Mouse (Mus musculus): ENCODE data around the gene Grik5. TPM values are rescaled to one million over a fixed set of nuclear protein-coding genes. Genes with fewer than 3 reads are reported as not detected.

Gene Grik5
- polyA plus RNA-seq, 1 experiment from 2014 or later: 9.7 TPM

DNA sequence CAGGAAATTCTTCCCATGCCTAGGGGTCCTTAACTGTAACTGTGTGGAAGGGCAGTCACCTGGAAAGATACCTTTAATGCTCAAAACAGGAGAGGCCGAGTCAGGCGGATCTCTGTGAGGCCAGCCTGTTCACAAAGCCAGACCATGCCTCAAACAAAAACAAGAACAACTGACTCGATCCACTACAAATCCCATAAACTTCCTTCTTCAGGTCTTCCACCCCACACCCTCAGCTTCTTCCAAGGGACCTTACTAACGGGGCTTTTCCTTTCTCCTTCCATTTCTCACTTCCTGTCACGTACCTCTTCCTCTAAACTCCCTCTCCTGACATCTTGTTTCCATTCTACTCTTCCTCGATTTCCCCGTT, 4.1 kb upstream of the Grik5 start:
- no peak for DNase-seq (ENCODE audit: low spot score)
- Histone ChIP-seq H3K4me3 (ENCODE audit: low read depth, low read length) (peak overlapping the region; percentile 86), H3K27ac (replicated peaks; ENCODE audit: low read depth, low read length) (peak overlapping the region; percentile 81), H3K4me2 (ENCODE audit: low read depth, severe bottlenecking) (peak overlapping the region; percentile 62), H3K9me3 (ENCODE audit: control insufficient read depth, low read length) (no peaks in the 10 kb centered on the region; the same call in 1 of the 2 replicates), H3K9ac (ENCODE audit: low read length) (peak overlapping the region; percentile 44), H3K4me1 (ENCODE audit: control insufficient read depth, insufficient read depth, low read length) (peaks cover 7% of the 10 kb centered on the region), H3K36me3 (ENCODE audit: control insufficient read depth, insufficient read depth, low read length) (peaks cover 18% of the 10 kb centered on the region), H3K27me3 (ENCODE audit: control insufficient read depth, insufficient read depth, low read length) (no peaks in the 10 kb centered on the region)
- ATAC-seq (ENCODE audit: insufficient number of reproducible peaks, low FRiP score, low TSS enrichment, low read depth): no peak
- WGBS: 23% methylated on average over 7 of the region's 7 CpGs

DNA sequence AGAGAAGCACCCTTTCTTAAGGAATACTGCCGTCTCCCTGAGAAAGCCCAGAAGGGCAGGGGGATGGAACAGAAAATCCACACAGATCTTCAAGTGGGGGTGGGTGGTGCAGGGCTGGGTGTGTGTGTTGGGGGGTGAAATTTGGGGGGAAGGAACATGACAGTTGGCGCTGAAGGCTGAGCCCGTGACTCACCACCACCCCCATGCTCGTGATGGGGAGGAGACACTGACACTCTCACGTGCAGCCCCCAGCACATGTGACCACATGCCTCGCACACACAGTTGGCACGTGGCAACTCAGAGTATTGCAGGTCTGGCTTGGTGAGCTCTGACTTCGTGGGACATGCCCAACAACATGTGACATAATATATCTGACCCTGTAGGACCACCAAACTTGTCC, 1.8 kb upstream of the Grik5 start:
- Histone ChIP-seq H3K4me3 (ENCODE audit: low read depth, low read length) (no peak overlapping the region), H3K4me1 (ENCODE audit: control insufficient read depth, insufficient read depth, low read length) (peaks cover 19% of the 10 kb centered on the region)

DNA sequence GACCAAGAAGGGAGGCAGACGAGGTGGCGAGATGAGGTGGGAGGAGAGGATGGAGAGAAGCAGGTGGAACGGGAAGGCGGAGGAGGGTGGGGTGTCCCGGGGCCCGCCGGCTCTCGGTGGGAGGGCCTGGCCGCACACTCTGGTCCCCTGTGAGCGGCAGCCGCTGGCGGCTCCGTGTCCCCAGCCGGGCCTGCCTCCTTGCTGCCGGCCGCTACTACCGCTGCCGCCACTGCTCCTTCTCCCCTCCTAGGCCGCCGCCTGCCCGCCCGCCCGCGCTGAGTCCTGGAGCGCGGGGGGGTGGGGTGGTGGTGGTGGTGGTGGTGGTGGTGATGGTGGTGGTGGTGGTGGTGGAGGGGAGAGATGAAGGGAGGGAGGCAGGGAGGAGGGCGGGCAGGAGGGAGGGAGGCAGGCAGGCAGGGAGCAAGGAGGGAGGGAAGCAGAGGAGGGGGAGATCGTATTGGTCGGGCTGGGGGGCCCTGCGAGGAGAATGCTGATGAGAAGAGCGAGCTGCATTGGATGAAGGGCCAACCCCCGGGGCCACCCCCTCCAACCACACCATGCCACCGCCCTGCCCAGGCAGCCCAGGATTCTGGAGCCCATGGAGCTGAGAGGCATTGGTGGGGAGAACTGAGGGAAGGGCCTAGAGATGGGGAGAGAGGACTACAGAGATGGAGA, 707 bp upstream of the Grik5 start:
- Histone ChIP-seq H3K36me3 (ENCODE audit: control insufficient read depth, insufficient read depth, low read length) (peaks cover 5% of the 10 kb centered on the region; the same call in 1 of the 2 replicates), H3K9me3 (ENCODE audit: control insufficient read depth, low read length) (no peaks in the 10 kb centered on the region; the same call in 1 of the 2 replicates), H3K4me3 (ENCODE audit: low read depth, low read length) (peak overlapping the region; percentile 65), H3K27ac (replicated peaks; ENCODE audit: low read depth, low read length) (peak overlapping the region; percentile 87), H3K27me3 (ENCODE audit: control insufficient read depth, insufficient read depth, low read length) (no peaks in the 10 kb centered on the region), H3K9ac (ENCODE audit: low read length) (peak overlapping the region; percentile 82), H3K4me2 (ENCODE audit: low read depth, severe bottlenecking) (peak overlapping the region; percentile 89), H3K4me1 (ENCODE audit: control insufficient read depth, insufficient read depth, low read length) (peaks cover 12% of the 10 kb centered on the region)
- 0% methylated on average over 11 of the region's 33 CpGs for WGBS
- ATAC-seq (ENCODE audit: insufficient number of reproducible peaks, low FRiP score, low TSS enrichment, low read depth) (no peak), DNase-seq (ENCODE audit: low spot score) (peak; percentile 65)

More for the DNA sequence above, 1.8 kb upstream of the Grik5 start:
- WGBS: 83% methylated on average over 8 of the region's 8 CpGs
- H3K36me3 ChIP-seq (ENCODE audit: control insufficient read depth, insufficient read depth, low read length): no peaks in the 10 kb centered on the region
- H3K4me2 ChIP-seq (ENCODE audit: low read depth, severe bottlenecking): no peak overlapping the region; the same call in 1 of the 2 replicates
- no peak overlapping the region for H3K27ac ChIP-seq (replicated peaks; ENCODE audit: low read depth, low read length)
- ATAC-seq (ENCODE audit: insufficient number of reproducible peaks, low FRiP score, low TSS enrichment, low read depth) (no peak), DNase-seq (ENCODE audit: low spot score) (no peak)
- no peaks in the 10 kb centered on the region for H3K27me3 ChIP-seq (ENCODE audit: control insufficient read depth, insufficient read depth, low read length)
- no peaks in the 10 kb centered on the region; the same call in 1 of the 2 replicates for H3K9me3 ChIP-seq (ENCODE audit: control insufficient read depth, low read length)
- no peak overlapping the region for H3K9ac ChIP-seq (ENCODE audit: low read length)

DNA sequence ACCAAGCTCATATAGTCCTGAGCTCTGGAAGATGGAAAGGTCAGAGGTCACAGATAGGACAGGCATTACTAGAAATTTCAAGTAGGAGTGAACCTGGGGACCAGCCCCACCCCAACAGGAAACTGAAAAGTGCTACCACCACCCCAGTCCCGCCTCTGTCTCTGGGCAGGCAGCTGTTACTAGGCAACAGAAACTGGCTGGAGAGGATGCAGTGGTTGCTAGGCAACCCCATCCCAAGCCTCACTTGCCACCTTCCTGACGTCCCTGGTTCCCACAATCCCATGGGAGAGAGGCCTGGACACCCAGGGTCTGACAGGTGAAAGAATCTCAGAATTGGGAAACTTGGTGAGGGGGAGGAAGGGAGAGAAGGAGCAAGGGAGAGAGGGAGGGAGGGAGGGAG, 3.4 kb downstream of the Grik5 start:
- no peak overlapping the region for H3K9ac ChIP-seq (ENCODE audit: low read length)
- no peak overlapping the region for H3K27ac ChIP-seq (replicated peaks; ENCODE audit: low read depth, low read length)
- H3K36me3 ChIP-seq (ENCODE audit: control insufficient read depth, insufficient read depth, low read length): peaks cover 12% of the 10 kb centered on the region; the same call in 1 of the 2 replicates
- peaks cover 12% of the 10 kb centered on the region for H3K4me1 ChIP-seq (ENCODE audit: control insufficient read depth, insufficient read depth, low read length)
- no peak overlapping the region for H3K4me2 ChIP-seq (ENCODE audit: low read depth, severe bottlenecking)
- no peak for ATAC-seq (ENCODE audit: insufficient number of reproducible peaks, low FRiP score, low TSS enrichment, low read depth)
- DNase-seq (ENCODE audit: low spot score): peak; percentile 47
- H3K27me3 ChIP-seq (ENCODE audit: control insufficient read depth, insufficient read depth, low read length): no peaks in the 10 kb centered on the region
- 20% methylated on average over 2 of the region's 2 CpGs for WGBS
- no peak overlapping the region for H3K4me3 ChIP-seq (ENCODE audit: low read depth, low read length)
- H3K9me3 ChIP-seq (ENCODE audit: control insufficient read depth, low read length): no peaks in the 10 kb centered on the region

DNA sequence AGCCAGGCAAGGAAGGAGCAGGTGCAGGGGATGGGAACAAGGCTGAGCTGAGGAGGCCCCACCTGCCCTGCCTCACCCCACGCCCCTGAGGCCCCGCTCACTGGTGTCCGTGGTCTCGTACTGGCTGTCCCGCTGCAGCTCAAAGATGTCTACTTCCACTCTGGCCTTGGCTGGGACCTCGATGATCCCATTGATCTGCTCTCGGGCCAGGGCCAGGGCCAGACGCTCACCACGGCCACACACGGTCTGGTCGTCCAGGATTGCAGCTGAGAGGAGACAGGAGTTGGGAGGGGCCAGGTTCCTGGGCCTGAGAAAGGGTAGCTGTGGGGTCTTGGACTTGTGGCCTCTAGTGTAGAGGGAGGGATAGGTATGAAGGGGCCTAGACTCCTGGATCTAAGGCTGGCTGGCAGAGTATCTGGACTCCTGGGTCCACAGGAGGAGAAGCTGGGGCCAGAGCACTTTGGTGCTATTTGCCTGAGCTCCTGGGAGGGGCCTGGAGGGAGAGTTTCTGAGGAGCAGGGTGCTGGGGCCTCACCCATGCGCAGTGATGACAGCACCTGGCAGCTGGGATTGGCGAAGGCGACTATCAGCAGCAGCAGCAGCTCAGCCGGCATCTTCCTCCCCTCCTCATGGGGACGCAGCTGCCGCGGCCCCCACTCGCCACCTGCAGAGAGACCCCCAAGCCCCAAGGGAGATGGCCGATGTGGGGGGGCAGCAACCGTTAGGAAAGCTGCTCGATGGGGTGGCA, 4.1 kb downstream of the Grik5 start:
- no peak overlapping the region for H3K27ac ChIP-seq (replicated peaks; ENCODE audit: low read depth, low read length)
- H3K27me3 ChIP-seq (ENCODE audit: control insufficient read depth, insufficient read depth, low read length): no peaks in the 10 kb centered on the region
- H3K9ac ChIP-seq (ENCODE audit: low read length): no peak overlapping the region
- ATAC-seq (ENCODE audit: insufficient number of reproducible peaks, low FRiP score, low TSS enrichment, low read depth) (no peak), DNase-seq (ENCODE audit: low spot score) (no peak)
- H3K4me2 ChIP-seq (ENCODE audit: low read depth, severe bottlenecking): no peak overlapping the region
- no peak overlapping the region for H3K4me3 ChIP-seq (ENCODE audit: low read depth, low read length)
- WGBS: 84% methylated on average over 22 of the region's 22 CpGs
- H3K4me1 ChIP-seq (ENCODE audit: control insufficient read depth, insufficient read depth, low read length): peaks cover 12% of the 10 kb centered on the region
- peaks cover 12% of the 10 kb centered on the region; the same call in 1 of the 2 replicates for H3K36me3 ChIP-seq (ENCODE audit: control insufficient read depth, insufficient read depth, low read length)
- H3K9me3 ChIP-seq (ENCODE audit: control insufficient read depth, low read length): no peaks in the 10 kb centered on the region

DNA sequence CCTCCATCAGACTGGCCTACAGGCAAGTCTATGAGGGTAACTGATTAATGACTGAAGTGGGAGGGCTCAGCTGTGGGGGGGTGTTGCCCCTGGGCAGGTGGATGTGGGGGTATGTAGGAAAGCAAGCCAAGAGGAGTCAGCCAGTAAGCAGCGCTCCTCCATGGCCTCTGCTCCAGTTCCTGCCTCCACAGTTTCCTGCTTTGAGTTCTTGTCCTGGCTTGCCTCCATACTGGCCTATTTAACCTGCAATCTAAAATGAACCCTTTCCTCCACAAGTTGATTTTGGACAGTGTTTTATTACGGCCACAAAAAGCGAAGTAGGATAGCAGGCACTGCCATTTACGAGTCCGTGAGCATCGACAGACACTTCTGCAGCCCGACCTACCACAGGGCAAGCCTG, 4.8 kb downstream of the Grik5 start:
- no peak for DNase-seq (ENCODE audit: low spot score)
- Histone ChIP-seq H3K36me3 (ENCODE audit: control insufficient read depth, insufficient read depth, low read length) (peaks cover 18% of the 10 kb centered on the region; the same call in 1 of the 2 replicates), H3K27ac (replicated peaks; ENCODE audit: low read depth, low read length) (no peak overlapping the region), H3K27me3 (ENCODE audit: control insufficient read depth, insufficient read depth, low read length) (no peaks in the 10 kb centered on the region), H3K4me3 (ENCODE audit: low read depth, low read length) (no peak overlapping the region), H3K9ac (ENCODE audit: low read length) (no peak overlapping the region), H3K9me3 (ENCODE audit: control insufficient read depth, low read length) (no peaks in the 10 kb centered on the region), H3K4me1 (ENCODE audit: control insufficient read depth, insufficient read depth, low read length) (peaks cover 12% of the 10 kb centered on the region), H3K4me2 (ENCODE audit: low read depth, severe bottlenecking) (no peak overlapping the region)
- WGBS: 86% methylated on average over 7 of the region's 7 CpGs
- no peak for ATAC-seq (ENCODE audit: insufficient number of reproducible peaks, low FRiP score, low TSS enrichment, low read depth)

DNA sequence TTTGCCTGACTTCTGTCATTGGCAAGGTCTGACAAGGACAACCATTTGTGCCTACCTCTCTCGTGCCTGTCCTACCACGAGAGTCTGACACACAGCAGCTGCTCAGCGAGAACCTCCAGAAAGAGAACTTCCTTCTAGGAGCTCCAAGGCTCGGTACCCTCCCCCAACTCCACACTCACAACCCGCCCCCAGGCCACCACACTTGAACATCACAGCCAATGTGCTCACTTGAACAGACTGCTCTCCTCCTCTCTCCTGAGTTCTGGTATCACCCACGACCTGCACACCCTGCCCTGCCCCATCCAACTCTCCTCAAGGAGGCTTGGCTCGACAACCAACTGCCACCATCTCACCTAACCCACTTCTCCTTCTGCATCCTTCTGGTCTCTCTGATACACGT, 8.2 kb downstream of the Grik5 start:
- Histone ChIP-seq H3K9ac (ENCODE audit: low read length) (no peak overlapping the region), H3K9me3 (ENCODE audit: control insufficient read depth, low read length) (no peaks in the 10 kb centered on the region), H3K4me2 (ENCODE audit: low read depth, severe bottlenecking) (no peak overlapping the region), H3K4me1 (ENCODE audit: control insufficient read depth, insufficient read depth, low read length) (no peaks in the 10 kb centered on the region), H3K27me3 (ENCODE audit: control insufficient read depth, insufficient read depth, low read length) (no peaks in the 10 kb centered on the region), H3K4me3 (ENCODE audit: low read depth, low read length) (no peak overlapping the region), H3K27ac (replicated peaks; ENCODE audit: low read depth, low read length) (no peak overlapping the region), H3K36me3 (ENCODE audit: control insufficient read depth, insufficient read depth, low read length) (peaks cover 22% of the 10 kb centered on the region)
- DNase-seq (ENCODE audit: low spot score) (no peak), ATAC-seq (ENCODE audit: insufficient number of reproducible peaks, low FRiP score, low TSS enrichment, low read depth) (no peak)
- 86% methylated on average over 8 of the region's 8 CpGs for WGBS

DNA sequence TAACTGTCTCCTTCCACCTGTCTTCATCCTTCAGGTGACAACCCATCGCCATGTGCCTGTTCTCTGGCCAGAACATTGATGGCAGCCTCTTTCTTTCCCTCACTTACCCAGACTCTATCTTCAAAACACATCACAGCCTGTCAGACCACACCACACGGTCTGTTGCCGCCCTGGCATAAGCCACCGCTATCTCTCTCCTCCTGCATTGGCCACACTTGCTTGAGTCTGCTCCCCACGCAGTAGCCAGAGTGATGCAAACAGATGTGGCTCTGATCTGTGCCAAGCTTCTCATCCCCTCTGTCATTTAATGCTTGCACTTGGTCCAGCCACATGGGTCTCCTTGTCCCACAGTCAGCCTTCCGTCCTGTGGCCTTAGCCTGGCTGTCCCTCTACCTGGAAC, 8.8 kb downstream of the Grik5 start:
- WGBS: 92% methylated on average over 6 of the region's 6 CpGs
- peaks cover 23% of the 10 kb centered on the region for H3K36me3 ChIP-seq (ENCODE audit: control insufficient read depth, insufficient read depth, low read length)
- no peaks in the 10 kb centered on the region for H3K27me3 ChIP-seq (ENCODE audit: control insufficient read depth, insufficient read depth, low read length)
- no peak overlapping the region for H3K9ac ChIP-seq (ENCODE audit: low read length)
- H3K4me1 ChIP-seq (ENCODE audit: control insufficient read depth, insufficient read depth, low read length): no peaks in the 10 kb centered on the region
- no peaks in the 10 kb centered on the region for H3K9me3 ChIP-seq (ENCODE audit: control insufficient read depth, low read length)
- no peak for ATAC-seq (ENCODE audit: insufficient number of reproducible peaks, low FRiP score, low TSS enrichment, low read depth)
- H3K27ac ChIP-seq (replicated peaks; ENCODE audit: low read depth, low read length): no peak overlapping the region
- no peak for DNase-seq (ENCODE audit: low spot score)
- no peak overlapping the region for H3K4me3 ChIP-seq (ENCODE audit: low read depth, low read length)
- no peak overlapping the region for H3K4me2 ChIP-seq (ENCODE audit: low read depth, severe bottlenecking)

All from limb, embryonic 11.5 days (tissue).